Mouse (Mus musculus): ENCODE data around the gene Gm45208. TPM values are rescaled to one million over a fixed set of nuclear protein-coding genes. Genes with fewer than 3 reads are reported as not detected.

The Gm45208 gene
- 1.1 TPM for polyA plus RNA-seq (2017; shearing (Covaris generic))

GRCm38 (mm10) chrX:7721514-7722281, at the start of gene Gm45208:
Gene Gm45208, plus strand, starts transcription at chrX:7722245.

GRCm38 (mm10) chrX:7680864-7681263, 41.2 kb upstream of the Gm45208 start, which contains the start of gene Magix:
Gene Magix, minus strand, starts transcription at chrX:7681251.

GRCm38 (mm10) chrX:7696954-7697381, 25.1 kb upstream of the Gm45208 start, which contains the start of gene Gpkow:
Gene Gpkow, plus strand, starts transcription at chrX:7697131.

GRCm38 (mm10) chrX:7714135-7714899, 7.7 kb upstream of the Gm45208 start, which contains the start of gene Wdr45:
Gene Wdr45, plus strand, starts transcription at chrX:7714333.

GRCm38 (mm10) chrX:7728215-7728921, 6.3 kb downstream of the Gm45208 start, which contains the start of gene Praf2:
Gene Praf2, plus strand, starts transcription at chrX:7728439.

GRCm38 (mm10) chrX:7750432-7751116, 28.5 kb downstream of the Gm45208 start, which contains the start of gene Ccdc120:
Gene Ccdc120, minus strand, starts transcription at chrX:7750905.

GRCm38 (mm10) chrX:7762137-7762920, 40.3 kb downstream of the Gm45208 start, which contains the start of gene Tfe3:
Gene Tfe3, plus strand, starts transcription at chrX:7762560.

Other genes with a start within 250 kb of the Gm45208 start
- gene Foxp3, start 148.6 kb upstream of the Gm45208 start, polyA plus RNA-seq (2017; shearing (Covaris generic)) = 110 TPM
- 5.9 TPM for gene Ppp1r3f, start 148.0 kb upstream of the Gm45208 start, polyA plus RNA-seq (2017; shearing (Covaris generic))
- 36.4 TPM for gene Ccdc22, start 116.7 kb upstream of the Gm45208 start, polyA plus RNA-seq (2017; shearing (Covaris generic))
- not detected for gene Cacna1f, start 115.2 kb upstream of the Gm45208 start, polyA plus RNA-seq (2017; shearing (Covaris generic))
- 14.3 TPM for gene Syp, start 83.8 kb upstream of the Gm45208 start, polyA plus RNA-seq (2017; shearing (Covaris generic))
- 37.0 TPM for gene Prickle3, start 65.0 kb upstream of the Gm45208 start, polyA plus RNA-seq (2017; shearing (Covaris generic))
- 120 TPM for gene Plp2, start 50.9 kb upstream of the Gm45208 start, polyA plus RNA-seq (2017; shearing (Covaris generic))
- gene Magix, start 41.0 kb upstream of the Gm45208 start, polyA plus RNA-seq (2017; shearing (Covaris generic)) = not detected
- 78.4 TPM for gene Gpkow, start 25.1 kb upstream of the Gm45208 start, polyA plus RNA-seq (2017; shearing (Covaris generic))
- gene Wdr45, start 7.9 kb upstream of the Gm45208 start, polyA plus RNA-seq (2017; shearing (Covaris generic)) = 81.1 TPM
- gene Praf2, start 6.2 kb downstream of the Gm45208 start, polyA plus RNA-seq (2017; shearing (Covaris generic)) = 37.5 TPM
- gene Ccdc120, start 28.7 kb downstream of the Gm45208 start, polyA plus RNA-seq (2017; shearing (Covaris generic)) = 0.45 TPM
- 43.5 TPM for gene Tfe3, start 40.3 kb downstream of the Gm45208 start, polyA plus RNA-seq (2017; shearing (Covaris generic))
- 122 TPM for gene Gripap1, start 67.5 kb downstream of the Gm45208 start, polyA plus RNA-seq (2017; shearing (Covaris generic))
- 1.3 TPM for gene Kcnd1, start 100.0 kb downstream of the Gm45208 start, polyA plus RNA-seq (2017; shearing (Covaris generic))
- 16.1 TPM for gene Otud5, start 119.1 kb downstream of the Gm45208 start, polyA plus RNA-seq (2017; shearing (Covaris generic))
- gene Pim2, start 156.0 kb downstream of the Gm45208 start, polyA plus RNA-seq (2017; shearing (Covaris generic)) = 61.9 TPM
- gene Slc35a2, start 161.8 kb downstream of the Gm45208 start, polyA plus RNA-seq (2017; shearing (Covaris generic)) = 45.5 TPM
- gene Pqbp1, start 177.0 kb downstream of the Gm45208 start, polyA plus RNA-seq (2017; shearing (Covaris generic)) = 174 TPM
- gene Timm17b, start 177.1 kb downstream of the Gm45208 start, polyA plus RNA-seq (2017; shearing (Covaris generic)) = 174 TPM
- gene Gm10491, start 185.6 kb downstream of the Gm45208 start, polyA plus RNA-seq (2017; shearing (Covaris generic)) = not detected
- gene Gm10490, start 187.3 kb downstream of the Gm45208 start, polyA plus RNA-seq (2017; shearing (Covaris generic)) = not detected
- not detected for gene Pcsk1n, start 197.6 kb downstream of the Gm45208 start, polyA plus RNA-seq (2017; shearing (Covaris generic))
- not detected for gene Eras, start 206.4 kb downstream of the Gm45208 start, polyA plus RNA-seq (2017; shearing (Covaris generic))
- 21.7 TPM for gene Hdac6, start 225.6 kb downstream of the Gm45208 start, polyA plus RNA-seq (2017; shearing (Covaris generic))